Mouse (Mus musculus) hindbrain, embryonic 14.5 days (tissue): ENCODE measurements at regions not wholly inside any gene's neighbourhood (a gene's known extent, or its start where the extent isn't known, plus 50 kb on each side); places are given as distances from the start of the nearest gene placed in this dataset.
A peak's percentile ranks its signal among the peaks of the same experiment; 100 is the strongest.

ENCODE experiments used
- ATAC-seq: fragments of 200-750 bp; cut with Nextera tagmentation; 2 replicates; pipeline ENCODE4 v1.8.0; 2017; ENCODE audit warnings: moderate number of reproducible peaks, mild to moderate bottlenecking, moderate TSS enrichment, moderate library complexity; ENCODE audit not compliant: low FRiP score
- DNase-seq: peaks from one replicate; pipeline ENCODE4 v3.0.0-alpha.2; 2015; ENCODE audit warnings: low spot score
- H3K27ac ChIP-seq: fragments of 300-500 bp; sonication (generic); 2 replicates; pipeline ENCODE4 v1.5.1; 2014; ENCODE audit warnings: mild to moderate bottlenecking, moderate library complexity
- H3K27me3 ChIP-seq: fragments of 300-500 bp; sonication (generic); 2 replicates; pipeline ENCODE4 v1.6.1; 2014; ENCODE audit warnings: mild to moderate bottlenecking, low read length, mixed read lengths; ENCODE audit not compliant: control insufficient read depth, insufficient read depth
- H3K36me3 ChIP-seq: fragments of 300-500 bp; sonication (generic); replicated peaks from 2 replicates; pipeline ENCODE4 v1.6.1; 2014; ENCODE audit not compliant: control insufficient read depth, insufficient read depth
- H3K4me1 ChIP-seq: fragments of 300-500 bp; sonication (generic); replicated peaks from 2 replicates; pipeline ENCODE4 v1.6.1; 2014; ENCODE audit warnings: antibody characterized with exemption, low read length, mixed read lengths; ENCODE audit not compliant: control insufficient read depth, insufficient read depth
- H3K4me2 ChIP-seq: fragments of 300-500 bp; sonication (generic); replicated peaks from 2 replicates; pipeline ENCODE4 v1.6.1; 2014; ENCODE audit warnings: mild to moderate bottlenecking, moderate library complexity
- H3K4me3 ChIP-seq: fragments of 300-500 bp; sonication (generic); replicated peaks from 2 replicates; pipeline ENCODE4 v1.5.1; 2014; ENCODE audit warnings: mild to moderate bottlenecking, low read length
- H3K9ac ChIP-seq: fragments of 300-500 bp; sonication (generic); 2 replicates; pipeline ENCODE4 v1.6.1; 2014
- H3K9me3 ChIP-seq: fragments of 300-500 bp; sonication (generic); 2 replicates; pipeline ENCODE4 v1.6.1; 2016; ENCODE audit warnings: low read length; ENCODE audit not compliant: control insufficient read depth
- WGBS: fragments of 180-500 bp; shearing (Covaris S2); extraction: QIAGEN DNeasy Blood & Tissue Kit; methylation state at CpG from one replicate; pipeline ENCODE4 v1.1.7; 2014; 5-methylcytosine and 5-hydroxymethylcytosine counted together

- Histone ChIP-seq H3K4me3 (no peak overlapping the region), H3K4me2 (no peak overlapping the region), H3K27ac (no peak overlapping the region), H3K9me3 (no peaks in the 10 kb centered on the region), H3K9ac (no peak overlapping the region), H3K36me3 (no peaks in the 10 kb centered on the region), H3K4me1 (no peaks in the 10 kb centered on the region), H3K27me3 (no peaks in the 10 kb centered on the region)
- DNase-seq = no peak
- ATAC-seq = no peak
- WGBS = 91% methylated on average over 5 of the region's 5 CpGs
Measured at GRCm38 (mm10) chr10:68875641-68876040, 152.2 kb downstream of the Tmem26 start.

DNA sequence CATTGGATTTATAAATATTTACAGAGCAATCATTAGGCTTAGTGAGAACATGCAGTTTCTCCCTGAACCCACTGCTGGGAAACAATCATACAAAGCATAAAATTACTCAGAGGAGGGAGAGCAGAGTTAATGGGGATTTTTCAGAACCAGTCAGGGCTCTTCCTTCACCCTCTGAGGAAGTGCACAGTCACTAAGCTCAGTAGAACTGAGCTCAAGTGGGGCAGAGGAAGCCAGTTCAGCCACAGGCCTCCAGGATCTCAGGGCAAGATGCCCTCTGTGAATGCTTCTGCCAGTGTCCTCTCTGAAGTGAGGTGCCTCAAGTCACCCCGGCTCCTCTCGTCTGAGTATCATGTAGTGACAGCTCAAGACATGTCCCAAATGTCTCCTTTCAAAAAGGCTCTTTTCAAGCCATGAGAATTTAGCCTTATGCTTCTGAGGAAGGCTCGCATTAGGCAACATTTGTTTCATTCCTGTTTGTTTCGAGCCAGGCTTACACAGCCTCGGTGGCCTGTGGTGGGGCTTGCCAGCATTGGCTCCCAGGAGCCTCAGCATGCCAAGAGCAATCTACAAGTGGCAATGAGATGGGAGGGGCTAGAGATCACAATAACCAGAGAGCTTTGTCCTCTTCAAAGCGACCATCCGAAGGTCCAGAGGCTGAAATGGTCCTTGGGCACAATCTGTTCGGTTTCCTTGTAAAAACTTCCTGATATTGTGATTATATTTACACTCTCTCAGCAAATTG is 169.8 kb downstream of the Tmem26 start:
- ATAC-seq = no peak
- DNase-seq = no peak
- H3K9me3 ChIP-seq = no peaks in the 10 kb centered on the region
- no peaks in the 10 kb centered on the region for H3K36me3 ChIP-seq
- H3K4me1 ChIP-seq = no peaks in the 10 kb centered on the region
- H3K4me3 ChIP-seq = no peak overlapping the region
- 73% methylated on average over 8 of the region's 8 CpGs for WGBS
- H3K27ac ChIP-seq = no peak overlapping the region
- H3K27me3 ChIP-seq = no peaks in the 10 kb centered on the region
- H3K9ac ChIP-seq = no peak overlapping the region
- H3K4me2 ChIP-seq = no peak overlapping the region

DNA sequence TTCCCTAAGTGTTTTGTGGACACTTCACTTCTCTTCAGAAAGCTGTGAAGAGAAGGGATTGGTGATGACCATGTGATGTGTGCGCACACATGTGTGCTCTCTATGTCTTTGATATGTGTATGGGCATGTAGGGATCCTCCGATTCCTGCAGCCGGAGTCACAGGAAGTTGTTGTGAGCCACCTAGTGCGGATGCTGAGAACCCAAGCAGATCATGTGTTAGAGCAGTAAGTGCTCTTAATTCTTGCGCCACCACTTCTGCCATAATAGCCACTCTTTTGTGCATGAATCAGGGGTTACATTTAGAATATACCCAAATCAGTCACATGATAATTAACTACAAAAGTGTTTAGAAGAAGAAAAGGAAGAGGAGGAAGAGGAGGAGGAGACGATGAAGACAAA is 170.7 kb downstream of the Tmem26 start:
- Histone ChIP-seq H3K9me3 (no peaks in the 10 kb centered on the region), H3K27me3 (no peaks in the 10 kb centered on the region), H3K4me1 (no peaks in the 10 kb centered on the region), H3K9ac (no peak overlapping the region), H3K4me3 (no peak overlapping the region), H3K27ac (no peak overlapping the region), H3K4me2 (no peak overlapping the region), H3K36me3 (no peaks in the 10 kb centered on the region)
- DNase-seq (no peak), ATAC-seq (no peak)
- WGBS = 93% methylated on average over 6 of the region's 6 CpGs

DNA sequence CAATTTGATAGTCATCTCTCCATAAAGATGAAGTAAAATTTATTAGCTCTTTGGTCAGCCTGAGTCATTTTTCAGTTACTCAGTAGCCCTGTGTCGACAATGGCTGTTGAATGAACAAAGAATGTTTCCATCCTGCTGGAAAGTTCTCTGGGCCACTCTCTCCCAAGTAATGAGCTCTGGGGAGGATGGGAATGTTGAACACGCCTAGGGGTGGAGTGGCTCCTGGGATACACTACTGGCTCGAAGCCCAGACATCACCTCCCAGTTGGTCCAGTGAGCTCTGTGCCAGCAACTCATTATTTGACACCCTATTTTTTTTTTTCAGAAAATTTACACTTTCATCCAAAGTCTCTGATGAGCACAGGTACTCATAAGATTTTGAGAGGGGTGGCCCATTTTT is 174.1 kb downstream of the Tmem26 start:
- Histone ChIP-seq H3K27me3 (no peaks in the 10 kb centered on the region), H3K27ac (no peak overlapping the region), H3K9me3 (no peaks in the 10 kb centered on the region), H3K4me3 (no peak overlapping the region), H3K9ac (no peak overlapping the region), H3K4me1 (no peaks in the 10 kb centered on the region), H3K4me2 (no peak overlapping the region), H3K36me3 (no peaks in the 10 kb centered on the region)
- ATAC-seq = no peak
- WGBS = 77% methylated on average over 3 of the region's 3 CpGs
- no peak for DNase-seq

GRCm38 (mm10) chr10:68901168-68901567 is 177.7 kb downstream of the Tmem26 start:
- H3K36me3 ChIP-seq = no peaks in the 10 kb centered on the region
- no peak overlapping the region for H3K4me3 ChIP-seq
- WGBS = 85% methylated on average over 4 of the region's 4 CpGs
- ATAC-seq (no peak), DNase-seq (no peak)
- H3K27me3 ChIP-seq = no peaks in the 10 kb centered on the region
- no peak overlapping the region for H3K4me2 ChIP-seq
- no peak overlapping the region for H3K27ac ChIP-seq
- H3K9me3 ChIP-seq = no peaks in the 10 kb centered on the region
- no peak overlapping the region for H3K9ac ChIP-seq
- H3K4me1 ChIP-seq = no peaks in the 10 kb centered on the region

DNA sequence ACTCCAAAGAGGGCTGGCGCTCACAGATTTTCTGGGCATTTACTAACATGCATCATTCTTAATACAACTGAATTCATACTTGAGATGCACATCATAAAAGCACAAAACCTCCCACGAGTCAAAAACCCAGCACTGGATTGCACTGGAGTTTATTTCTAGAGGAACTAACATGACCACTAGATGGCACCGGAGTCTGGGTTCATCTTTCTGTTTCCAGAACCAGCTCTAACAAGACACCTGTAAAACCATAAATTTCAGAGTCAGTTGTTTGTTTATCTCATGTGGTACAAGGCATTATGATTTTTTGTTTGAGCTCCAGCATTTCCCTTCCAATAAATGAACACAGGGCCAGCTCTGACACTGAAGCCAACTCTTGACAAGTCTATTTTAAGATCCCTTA is 179.2 kb downstream of the Tmem26 start:
- H3K9ac ChIP-seq = no peak overlapping the region
- H3K27ac ChIP-seq = no peak overlapping the region
- DNase-seq (peak; percentile 86), ATAC-seq (no peak)
- no peaks in the 10 kb centered on the region for H3K9me3 ChIP-seq
- H3K4me3 ChIP-seq = no peak overlapping the region
- no peaks in the 10 kb centered on the region for H3K36me3 ChIP-seq
- H3K4me1 ChIP-seq = no peaks in the 10 kb centered on the region
- H3K4me2 ChIP-seq = no peak overlapping the region
- no peaks in the 10 kb centered on the region for H3K27me3 ChIP-seq
- 35% methylated on average over 3 of the region's 3 CpGs for WGBS

DNA sequence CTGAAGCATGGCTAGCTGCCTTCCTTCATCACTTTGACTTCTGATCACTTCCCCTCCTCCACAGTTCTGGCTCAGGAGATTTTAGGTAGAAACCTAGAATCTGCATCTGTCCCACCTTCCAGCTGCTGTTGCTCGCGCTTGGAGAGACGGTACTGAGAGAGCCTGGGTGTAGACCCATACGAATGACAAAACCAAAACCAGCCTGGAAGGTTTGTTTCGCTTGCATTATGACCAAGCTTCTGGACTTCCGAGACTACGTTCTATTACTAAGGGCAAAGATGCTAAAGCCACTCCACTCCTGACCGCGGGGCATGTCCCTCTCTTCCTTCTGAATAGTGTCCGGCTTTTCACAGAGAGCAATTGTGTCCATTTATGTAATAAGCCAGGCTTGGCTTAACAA is 180.9 kb downstream of the Tmem26 start:
- Histone ChIP-seq H3K9me3 (no peaks in the 10 kb centered on the region), H3K36me3 (no peaks in the 10 kb centered on the region), H3K27ac (no peak overlapping the region), H3K9ac (no peak overlapping the region), H3K27me3 (no peaks in the 10 kb centered on the region), H3K4me3 (no peak overlapping the region), H3K4me1 (peaks cover 4% of the 10 kb centered on the region; the same call in 1 of the 2 replicates), H3K4me2 (no peak overlapping the region)
- no peak for ATAC-seq
- WGBS = 95% methylated on average over 10 of the region's 10 CpGs
- DNase-seq = no peak

- DNase-seq (peak; percentile 85), ATAC-seq (peak; percentile 48; the same call in 1 of the 2 replicates)
- Histone ChIP-seq H3K4me2 (no peak overlapping the region), H3K9ac (no peak overlapping the region), H3K9me3 (no peaks in the 10 kb centered on the region), H3K27me3 (no peaks in the 10 kb centered on the region), H3K36me3 (no peaks in the 10 kb centered on the region), H3K4me1 (peaks cover 4% of the 10 kb centered on the region; the same call in 1 of the 2 replicates), H3K4me3 (no peak overlapping the region), H3K27ac (no peak overlapping the region)
- 16% methylated on average over 5 of the region's 5 CpGs for WGBS
Measured at GRCm38 (mm10) chr10:68908236-68908635, 184.8 kb downstream of the Tmem26 start.

DNA sequence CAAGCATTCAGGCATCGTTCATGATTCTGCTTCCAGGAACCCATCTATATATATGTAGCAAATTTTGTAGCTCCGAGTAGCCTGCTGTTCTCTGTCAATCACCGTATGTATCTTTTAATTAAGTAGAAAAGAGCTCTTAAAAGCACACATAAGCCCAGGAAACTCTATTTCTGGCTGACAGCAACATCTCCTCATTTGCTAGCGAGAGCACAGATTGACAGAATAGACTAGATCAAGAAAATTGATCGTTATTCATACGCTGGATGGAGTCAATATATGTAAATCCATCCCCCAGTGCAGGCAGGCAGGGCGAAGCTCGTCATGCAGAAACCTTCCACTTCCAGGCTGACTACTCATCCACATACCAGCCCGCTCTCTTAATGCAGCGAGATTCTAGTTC is 185.6 kb downstream of the Tmem26 start:
- no peak overlapping the region for H3K4me3 ChIP-seq
- DNase-seq (peak; percentile 57), ATAC-seq (no peak)
- H3K9me3 ChIP-seq = no peaks in the 10 kb centered on the region
- H3K4me2 ChIP-seq = peak overlapping the region; percentile 45
- no peaks in the 10 kb centered on the region for H3K36me3 ChIP-seq
- WGBS = 45% methylated on average over 10 of the region's 10 CpGs
- peak overlapping the region; percentile 34; the same call in 1 of the 2 replicates for H3K9ac ChIP-seq
- peak overlapping the region; percentile 73 for H3K27ac ChIP-seq
- H3K4me1 ChIP-seq = peaks cover 4% of the 10 kb centered on the region; the same call in 1 of the 2 replicates
- no peaks in the 10 kb centered on the region for H3K27me3 ChIP-seq

DNA sequence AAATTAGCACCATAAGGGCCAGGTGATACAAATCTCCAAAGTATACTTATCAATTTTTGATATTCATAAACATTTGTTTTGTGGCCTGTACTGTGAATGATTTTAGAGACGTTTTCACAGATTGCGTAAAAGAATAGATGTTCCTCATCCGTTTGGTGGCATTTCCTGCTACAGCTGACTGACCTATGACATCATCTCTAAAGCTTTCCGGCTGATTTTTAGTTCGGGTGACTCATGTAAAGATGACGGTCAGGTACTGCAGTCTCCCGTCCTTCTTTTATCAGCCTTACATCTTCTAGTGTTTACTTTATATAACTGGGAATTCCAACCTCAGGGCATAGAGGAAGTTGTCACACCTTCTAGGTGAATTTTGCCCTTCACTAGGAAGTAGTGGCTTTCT is 192.7 kb downstream of the Tmem26 start:
- 84% methylated on average over 7 of the region's 7 CpGs for WGBS
- Histone ChIP-seq H3K36me3 (no peaks in the 10 kb centered on the region), H3K4me2 (no peak overlapping the region), H3K4me3 (no peak overlapping the region), H3K4me1 (no peaks in the 10 kb centered on the region), H3K27ac (no peak overlapping the region), H3K9ac (no peak overlapping the region), H3K27me3 (no peaks in the 10 kb centered on the region), H3K9me3 (no peaks in the 10 kb centered on the region)
- ATAC-seq (no peak), DNase-seq (no peak)
